Mouse (Mus musculus) testis, postnatal 14 days (tissue): ENCODE data around the gene Olfr107.

Experiments used
- DNase-seq: peaks from one replicate; pipeline ENCODE4 v3.0.0; 2021; ENCODE audit warnings: low spot score

Gene Olfr107

GRCm38 (mm10) chr17:37398926-37399325 lies at the start of gene Olfr107:
Olfr107 (plus strand) TSS chr17:37399226.
- no peak for DNase-seq

DNA sequence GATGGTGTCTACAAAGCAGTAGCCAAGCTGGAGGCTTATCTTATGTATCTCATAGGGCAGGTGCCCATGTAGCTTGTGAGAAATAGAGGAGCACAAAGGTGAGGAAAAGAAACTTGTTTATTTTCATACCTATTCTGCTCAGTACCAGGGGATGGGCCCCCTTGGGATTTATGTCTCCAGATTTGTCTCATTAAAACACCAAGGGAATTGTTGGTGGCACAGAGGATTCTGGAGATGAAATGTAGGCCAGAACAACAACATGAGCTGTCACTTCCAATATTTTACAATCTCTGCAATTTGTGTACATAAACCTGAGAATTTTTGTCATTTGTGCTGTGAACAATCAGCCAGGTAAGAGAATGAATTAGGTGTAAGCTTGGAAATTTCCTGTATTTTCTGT lies 39.7 kb upstream of the Olfr107 start, which contains the start of gene Olfr104-ps:
Olfr104-ps (plus strand) TSS at position 301 of the 400 bp plus-strand sequence.
- DNase-seq, result no peak

DNA sequence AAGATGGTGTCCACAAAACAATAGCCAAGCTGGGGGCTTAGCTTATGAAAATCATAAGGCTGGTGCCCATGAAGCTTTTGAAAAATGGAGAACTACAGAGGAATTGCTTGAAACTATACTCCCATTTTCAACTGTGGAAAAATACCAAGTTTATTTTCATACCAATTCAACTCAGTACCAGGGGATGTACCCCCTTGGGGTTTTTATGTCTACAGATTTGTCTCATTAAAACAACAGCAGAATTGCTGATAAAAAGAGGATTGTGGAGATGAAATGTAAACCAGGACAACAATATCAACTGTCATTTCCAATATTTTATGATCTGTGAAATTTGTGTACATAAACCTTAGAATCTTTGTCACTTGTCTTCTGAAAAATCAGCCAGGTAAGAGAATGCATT lies 20.3 kb upstream of the Olfr107 start, which contains the start of gene Olfr105-ps:
Olfr105-ps (plus strand) TSS at position 301 of the 400 bp plus-strand sequence.
- no peak for DNase-seq

DNA sequence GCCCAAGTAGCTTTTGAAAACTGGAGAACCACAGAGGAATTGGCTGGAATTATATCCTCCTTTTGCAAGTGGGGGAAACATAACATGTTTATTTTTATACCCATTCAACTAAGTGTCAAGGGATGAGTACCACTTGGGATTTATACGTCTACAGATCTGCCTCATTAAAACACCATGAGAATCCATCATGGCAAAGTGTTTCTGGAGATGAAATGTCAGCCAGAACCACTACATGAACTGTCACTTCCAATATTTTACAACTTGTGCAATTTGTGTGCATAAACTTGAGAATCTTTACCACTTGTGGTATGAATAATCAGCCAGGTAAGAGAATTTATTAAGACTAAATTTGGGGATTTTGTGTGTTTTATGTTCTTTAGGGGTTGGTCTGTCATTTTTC lies 8.9 kb upstream of the Olfr107 start, which contains the start of gene Olfr106-ps:
Olfr106-ps (plus strand) TSS at position 301 of the 400 bp plus-strand sequence.
- DNase-seq, result no peak

GRCm38 (mm10) chr17:37413380-37413779 lies 14.4 kb downstream of the Olfr107 start:
- DNase-seq, result no peak

DNA sequence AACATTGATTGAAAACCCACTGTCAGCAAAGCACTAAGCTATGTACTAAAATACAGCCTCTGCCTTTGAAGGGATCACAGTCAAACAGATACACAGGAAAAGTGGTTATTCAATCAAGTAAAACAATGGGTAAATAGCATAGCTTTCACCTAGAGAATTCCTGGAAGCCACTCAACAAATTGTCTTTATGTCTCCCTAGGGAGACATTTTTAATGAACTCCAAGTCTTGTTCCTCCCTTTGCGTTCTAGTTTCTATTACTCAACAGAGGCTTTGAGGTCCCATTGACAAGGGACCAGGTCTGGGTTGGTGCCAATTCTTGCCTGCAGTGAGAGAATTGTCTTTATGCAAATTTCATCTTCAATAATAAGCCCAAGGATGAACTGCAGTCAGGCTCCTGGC lies 46.2 kb downstream of the Olfr107 start, which contains the start of gene Olfr108:
Olfr108 (plus strand) TSS at position 301 of the 400 bp plus-strand sequence.
- DNase-seq, result no peak
